Mouse (Mus musculus) cortical plate, adult 2 months (tissue): ENCODE measurements at regions not wholly inside any gene's neighbourhood (a gene's known extent, or its start where the extent isn't known, plus 50 kb on each side); places are given as distances from the start of the nearest gene placed in this dataset.

Experiments used
- CTCF ChIP-seq: fragments of 200-500 bp; IDR thresholded peaks from 2 replicates; pipeline ENCODE4 v1.5.1; 2011; ENCODE audit warnings: mild to moderate bottlenecking, control low read depth, low read length; ENCODE audit not compliant: insufficient read depth; ENCODE audit errors: extremely low read depth
- POLR2A ChIP-seq: fragments of 200-500 bp; IDR thresholded peaks from 2 replicates; pipeline ENCODE4 v1.6.1; 2011; ENCODE audit warnings: mild to moderate bottlenecking, low read length, control low read depth; ENCODE audit not compliant: insufficient read depth; ENCODE audit errors: extremely low read depth

DNA sequence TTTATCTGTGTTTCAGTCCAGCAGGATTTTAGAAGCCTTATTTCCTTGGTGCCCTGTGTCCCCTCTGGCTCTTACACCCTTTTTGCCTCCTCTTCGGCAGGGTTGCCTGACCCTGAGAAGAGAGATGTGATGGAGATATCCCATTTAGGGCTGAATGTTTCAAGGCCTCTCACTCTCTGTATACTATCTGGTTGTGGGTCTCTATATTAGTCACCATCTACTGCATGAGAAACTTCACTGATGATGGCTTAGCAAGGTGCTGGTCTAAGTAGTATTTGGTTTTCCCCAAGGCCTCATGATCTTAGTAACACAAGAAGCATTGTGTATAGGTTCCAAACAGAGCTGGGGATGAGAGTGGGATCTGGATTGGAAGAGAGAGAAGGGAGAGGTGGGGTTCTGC is 99.2 kb upstream of the N6amt1 start:
- TF ChIP-seq POLR2A (no peak), CTCF (no peak)
